ENCODE assay signal across 16 mouse cellular contexts in genomic region chr1:151861334-151861995, GRCm38 (mm10).
DNase-seq lines count a peak whose midpoint lies in the region; ATAC-seq and TF ChIP-seq lines count a peak whose summit lies in the region.
"Had no signal": no experiment of that assay in that cellular context is flagged by ENCODE, and none has a peak within 500 bp of the region (broad histone marks: within the 10 kb centered on the region; RNA-seq: fewer than 3 reads in every experiment).

No protein-coding gene starts in this region.

- no peak overlapping the region for H3K4me3 ChIP-seq in heart, adult 2 months
- H3K4me3 ChIP-seq in lung, embryonic 15.5 days, result no peak overlapping the region
- H3K4me3 ChIP-seq in ES-Bruce4 (ENCODE audit: low read depth, low read length), result no peak overlapping the region
- H3K4me3 ChIP-seq in limb, embryonic 10.5 days, result no peak overlapping the region
- H3K4me3 ChIP-seq: forebrain, embryonic 12.5 days; hindbrain, embryonic 15.5 days had no signal

- no peak overlapping the region for H3K27ac ChIP-seq in heart, adult 2 months
- H3K27ac ChIP-seq in lung, embryonic 15.5 days, result no peak overlapping the region
- no peak overlapping the region for H3K27ac ChIP-seq in ES-Bruce4 (ENCODE audit: insufficient read depth, low read length)
- H3K27ac ChIP-seq in limb, embryonic 10.5 days, result no peak overlapping the region
- H3K27ac ChIP-seq: forebrain, embryonic 12.5 days; hindbrain, embryonic 15.5 days had no signal

- H3K9ac ChIP-seq in heart, adult 2 months (ENCODE audit: low read depth, low read length), result no peak overlapping the region
- no peak overlapping the region for H3K9ac ChIP-seq in lung, embryonic 15.5 days
- H3K9ac ChIP-seq in ES-Bruce4 (ENCODE audit: low read depth, poor library complexity, severe bottlenecking), result no peak overlapping the region
- H3K9ac ChIP-seq: forebrain, embryonic 12.5 days; hindbrain, embryonic 15.5 days had no signal

- no peak for TF ChIP-seq POLR2A in heart, adult 2 months (IDR thresholded peaks at IDR 0.05; ENCODE audit: insufficient read depth, low read depth, low read length)
- TF ChIP-seq POLR2A in ES-Bruce4 (IDR thresholded peaks at IDR 0.05; ENCODE audit: insufficient read depth, low read length), result no peak

- no peak for TF ChIP-seq CTCF in heart, adult 2 months (IDR thresholded peaks at IDR 0.05)
- TF ChIP-seq CTCF in ES-Bruce4 (IDR thresholded peaks at IDR 0.05; ENCODE audit: low read depth, low read length), result peak; percentile 71

- WGBS in heart, adult 2 months, result 76% methylated on average over 20 of the region's 20 CpGs
- 54% methylated on average over 20 of the region's 20 CpGs for WGBS in lung, embryonic 15.5 days
- 70% methylated on average over 20 of the region's 20 CpGs for WGBS in limb, embryonic 10.5 days

- H3K4me2 ChIP-seq in lung, embryonic 15.5 days, result peak overlapping the region; percentile 9; the same call in 1 of the 2 replicates
- H3K4me2 ChIP-seq: forebrain, embryonic 12.5 days; hindbrain, embryonic 15.5 days had no signal

- H3K4me1 ChIP-seq in heart, adult 2 months (ENCODE audit: control insufficient read depth, insufficient read depth, low read length), result no peaks in the 10 kb centered on the region
- peaks cover 33% of the 10 kb centered on the region for H3K4me1 ChIP-seq in lung, embryonic 15.5 days
- no peaks in the 10 kb centered on the region for H3K4me1 ChIP-seq in ES-Bruce4 (ENCODE audit: control insufficient read depth, insufficient read depth, low read length)
- no peaks in the 10 kb centered on the region for H3K4me1 ChIP-seq in limb, embryonic 10.5 days
- H3K4me1 ChIP-seq: forebrain, embryonic 12.5 days; hindbrain, embryonic 15.5 days had no signal

- ATAC-seq in lung, embryonic 15.5 days (ENCODE audit: borderline replicate concordance, extremely low read depth, low FRiP score, low TSS enrichment), result no peak
- no peak for ATAC-seq in inflammation-experienced regulatory T-cells, adult 6 months
- ATAC-seq: Patski had no signal

- H3K79me2 ChIP-seq in heart, adult 2 months (replicated peaks; ENCODE audit: control insufficient read depth, insufficient read depth, low read length), result no peaks in the 10 kb centered on the region

- H3K9me3 ChIP-seq in lung, embryonic 15.5 days, result no peaks in the 10 kb centered on the region
- H3K9me3 ChIP-seq in ES-Bruce4 (replicated peaks; ENCODE audit: control insufficient read depth, insufficient read depth, low read length, poor library complexity, severe bottlenecking), result no peaks in the 10 kb centered on the region
- H3K9me3 ChIP-seq in limb, embryonic 10.5 days (replicated peaks), result no peaks in the 10 kb centered on the region
- H3K9me3 ChIP-seq: forebrain, embryonic 12.5 days; hindbrain, embryonic 15.5 days had no signal

- intact Hi-C loops in heart, adult 2 months (cut with DNase I), result no loop called here

- no peaks in the 10 kb centered on the region for H3K27me3 ChIP-seq in heart, adult 2 months (ENCODE audit: control insufficient read depth, insufficient read depth, low read length)
- no peaks in the 10 kb centered on the region for H3K27me3 ChIP-seq in lung, embryonic 15.5 days
- no peaks in the 10 kb centered on the region for H3K27me3 ChIP-seq in ES-Bruce4 (ENCODE audit: control insufficient read depth, insufficient read depth, low read length, poor library complexity, severe bottlenecking)
- H3K27me3 ChIP-seq in limb, embryonic 10.5 days (ENCODE audit: low read depth, poor library complexity, severe bottlenecking), result no peaks in the 10 kb centered on the region
- H3K27me3 ChIP-seq: forebrain, embryonic 12.5 days; hindbrain, embryonic 15.5 days; Patski had no signal

- DNase-seq in heart, adult 11 months, result peak; percentile 80
- no peak for DNase-seq in heart, adult 2 months
- DNase-seq in lung, adult 18-20 months, result no peak
- DNase-seq in limb, embryonic 10.5 days (ENCODE audit: low spot score), result peak; percentile 29
- no peak for DNase-seq in frontal cortex, postnatal 36 days (ENCODE audit: low spot score in 2 of 2)
- DNase-seq: B cell, adult 2 months; cerebellum, postnatal 14 days; heart, postnatal 10 days; right cerebral cortex, postnatal 4 days; thymus, postnatal 36 days had no signal

- TF ChIP-seq EP300 in heart, adult 2 months (IDR thresholded peaks at IDR 0.05; ENCODE audit: insufficient read depth, low read depth, low read length), result no peak
- no peak for TF ChIP-seq EP300 in ES-Bruce4 (IDR thresholded peaks at IDR 0.05; ENCODE audit: insufficient read depth, low read depth, low read length)

- H3K36me3 ChIP-seq in heart, adult 2 months (ENCODE audit: control insufficient read depth, insufficient read depth, low read length), result no peaks in the 10 kb centered on the region; the same call in 1 of the 2 replicates
- no peaks in the 10 kb centered on the region for H3K36me3 ChIP-seq in lung, embryonic 15.5 days
- H3K36me3 ChIP-seq in ES-Bruce4 (ENCODE audit: control insufficient read depth, insufficient read depth, low read length, poor library complexity, severe bottlenecking), result no peaks in the 10 kb centered on the region
- H3K36me3 ChIP-seq in limb, embryonic 10.5 days, result no peaks in the 10 kb centered on the region
- H3K36me3 ChIP-seq: forebrain, embryonic 12.5 days; hindbrain, embryonic 15.5 days had no signal

Comparison
In these comparisons a context has a peak if more than half of its experiments do, and no peak if none do; other contexts are left out.
1. DNase-seq: peak in heart, adult 11 months (single experiment) and limb, embryonic 10.5 days (single experiment); none in heart, adult 2 months (0 of 2), lung, adult 18-20 months (0 of 2) and frontal cortex, postnatal 36 days (0 of 2).